Mouse (Mus musculus) stomach, postnatal 0 days (tissue): ENCODE data around the gene Tceanc2.

Source experiments
- CTCF ChIP-seq: IDR thresholded peaks from 2 replicates; pipeline ENCODE4 v1.5.1; 2016; ENCODE audit warnings: antibody characterized with exemption, low read depth, mild to moderate bottlenecking, moderate library complexity
- EP300 ChIP-seq: optimal IDR thresholded peaks from 2 replicates; pipeline ENCODE3; 2016; ENCODE audit warnings: antibody characterized with exemption

GRCm38 (mm10) chr4:107117741-107118385 is 61.1 kb downstream of the Tceanc2 start:
- TF ChIP-seq CTCF = no peak
- TF ChIP-seq EP300 = no peak
